Mouse (Mus musculus): ENCODE data around the gene Cyp46a1. TPM values are rescaled to one million over a fixed set of nuclear protein-coding genes. Genes with fewer than 3 reads are reported as not detected.

Cyp46a1 gene
- polyA plus RNA-seq, 1 experiment from 2014 or later, result 25.4 TPM

GRCm38 (mm10) chr12:108338572-108339190 lies 4.5 kb downstream of the Cyp46a1 start:
- H3K36me3 ChIP-seq (ENCODE audit: control insufficient read depth, insufficient read depth, low read length), result no peaks in the 10 kb centered on the region
- H3K4me2 ChIP-seq (ENCODE audit: low read depth, low read length), result no peak overlapping the region
- 36% methylated on average over 14 of the region's 14 CpGs for WGBS
- H3K27ac ChIP-seq (ENCODE audit: low read depth, low read length), result no peak overlapping the region
- H3K9ac ChIP-seq (replicated peaks; ENCODE audit: low read depth, low read length), result no peak overlapping the region
- no peak overlapping the region for H3K4me3 ChIP-seq (ENCODE audit: low read depth, low read length)
- no peaks in the 10 kb centered on the region for H3K27me3 ChIP-seq (ENCODE audit: control insufficient read depth, insufficient read depth, low read length)
- H3K9me3 ChIP-seq (ENCODE audit: control insufficient read depth, low read length), result no peaks in the 10 kb centered on the region
- peaks cover 3% of the 10 kb centered on the region; the same call in 1 of the 2 replicates for H3K4me1 ChIP-seq (ENCODE audit: control insufficient read depth, insufficient read depth, low read length)
- ATAC-seq (ENCODE audit: low read depth), result no peak

DNA sequence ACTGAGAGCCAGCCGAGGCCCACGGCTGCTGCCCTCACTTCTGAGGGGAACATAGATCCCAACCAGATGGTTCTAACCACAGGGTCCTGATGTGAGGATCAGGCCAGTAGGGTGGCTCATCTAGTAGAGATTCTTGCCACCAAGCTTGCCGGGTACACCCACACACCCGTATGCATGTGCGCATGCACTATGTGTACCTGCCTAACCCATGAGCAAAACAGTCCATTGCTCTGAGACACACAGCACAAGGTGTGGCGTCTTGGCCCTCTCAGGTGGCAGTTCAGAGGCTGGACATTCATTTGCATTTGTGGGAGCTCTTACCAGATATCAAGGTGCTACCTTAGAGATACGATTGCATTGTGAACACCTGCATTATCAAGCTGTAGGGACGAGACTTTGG lies 14.0 kb downstream of the Cyp46a1 start:
- no peak overlapping the region for H3K9ac ChIP-seq (replicated peaks; ENCODE audit: low read depth, low read length)
- H3K36me3 ChIP-seq (ENCODE audit: control insufficient read depth, insufficient read depth, low read length), result no peaks in the 10 kb centered on the region
- no peaks in the 10 kb centered on the region for H3K4me1 ChIP-seq (ENCODE audit: control insufficient read depth, insufficient read depth, low read length)
- no peak for ATAC-seq (ENCODE audit: low read depth)
- H3K27ac ChIP-seq (ENCODE audit: low read depth, low read length), result no peak overlapping the region
- H3K4me2 ChIP-seq (ENCODE audit: low read depth, low read length), result no peak overlapping the region
- 88% methylated on average over 8 of the region's 8 CpGs for WGBS
- H3K4me3 ChIP-seq (ENCODE audit: low read depth, low read length), result no peak overlapping the region
- H3K27me3 ChIP-seq (ENCODE audit: control insufficient read depth, insufficient read depth, low read length), result no peaks in the 10 kb centered on the region
- H3K9me3 ChIP-seq (ENCODE audit: control insufficient read depth, low read length), result no peaks in the 10 kb centered on the region

GRCm38 (mm10) chr12:108349026-108349425 lies 14.8 kb downstream of the Cyp46a1 start:
- no peak overlapping the region for H3K9ac ChIP-seq (replicated peaks; ENCODE audit: low read depth, low read length)
- peaks cover 4% of the 10 kb centered on the region; the same call in 1 of the 2 replicates for H3K27me3 ChIP-seq (ENCODE audit: control insufficient read depth, insufficient read depth, low read length)
- no peak overlapping the region for H3K4me2 ChIP-seq (ENCODE audit: low read depth, low read length)
- no peaks in the 10 kb centered on the region for H3K9me3 ChIP-seq (ENCODE audit: control insufficient read depth, low read length)
- H3K4me1 ChIP-seq (ENCODE audit: control insufficient read depth, insufficient read depth, low read length), result no peaks in the 10 kb centered on the region
- H3K4me3 ChIP-seq (ENCODE audit: low read depth, low read length), result no peak overlapping the region
- H3K27ac ChIP-seq (ENCODE audit: low read depth, low read length), result no peak overlapping the region
- H3K36me3 ChIP-seq (ENCODE audit: control insufficient read depth, insufficient read depth, low read length), result no peaks in the 10 kb centered on the region
- 68% methylated on average over 5 of the region's 5 CpGs for WGBS
- ATAC-seq (ENCODE audit: low read depth), result no peak

DNA sequence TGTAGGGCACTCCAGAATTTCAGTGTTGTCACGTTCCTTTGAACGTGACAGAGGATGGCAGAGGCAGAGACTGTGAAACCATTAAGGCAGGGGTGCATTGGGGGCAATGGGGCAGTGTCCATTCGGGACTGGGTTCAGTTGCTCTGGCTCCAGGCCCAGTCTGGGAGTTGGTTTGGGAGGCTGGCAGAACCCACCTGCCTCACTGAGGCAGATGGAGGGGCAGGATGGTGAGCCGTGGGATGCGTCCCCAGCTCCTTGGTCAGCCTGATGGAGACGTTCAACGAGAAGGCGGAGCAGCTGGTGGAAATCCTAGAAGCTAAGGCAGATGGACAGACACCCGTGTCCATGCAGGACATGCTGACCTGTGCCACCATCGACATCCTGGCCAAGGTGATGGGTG lies 16.8 kb downstream of the Cyp46a1 start:
- Histone ChIP-seq H3K4me3 (ENCODE audit: low read depth, low read length) (no peak overlapping the region), H3K36me3 (ENCODE audit: control insufficient read depth, insufficient read depth, low read length) (no peaks in the 10 kb centered on the region), H3K9ac (replicated peaks; ENCODE audit: low read depth, low read length) (no peak overlapping the region), H3K27me3 (ENCODE audit: control insufficient read depth, insufficient read depth, low read length) (peaks cover 4% of the 10 kb centered on the region; the same call in 1 of the 2 replicates), H3K4me1 (ENCODE audit: control insufficient read depth, insufficient read depth, low read length) (no peaks in the 10 kb centered on the region), H3K9me3 (ENCODE audit: control insufficient read depth, low read length) (no peaks in the 10 kb centered on the region), H3K27ac (ENCODE audit: low read depth, low read length) (no peak overlapping the region), H3K4me2 (ENCODE audit: low read depth, low read length) (no peak overlapping the region)
- WGBS, result 85% methylated on average over 10 of the region's 10 CpGs
- ATAC-seq (ENCODE audit: low read depth), result no peak

DNA sequence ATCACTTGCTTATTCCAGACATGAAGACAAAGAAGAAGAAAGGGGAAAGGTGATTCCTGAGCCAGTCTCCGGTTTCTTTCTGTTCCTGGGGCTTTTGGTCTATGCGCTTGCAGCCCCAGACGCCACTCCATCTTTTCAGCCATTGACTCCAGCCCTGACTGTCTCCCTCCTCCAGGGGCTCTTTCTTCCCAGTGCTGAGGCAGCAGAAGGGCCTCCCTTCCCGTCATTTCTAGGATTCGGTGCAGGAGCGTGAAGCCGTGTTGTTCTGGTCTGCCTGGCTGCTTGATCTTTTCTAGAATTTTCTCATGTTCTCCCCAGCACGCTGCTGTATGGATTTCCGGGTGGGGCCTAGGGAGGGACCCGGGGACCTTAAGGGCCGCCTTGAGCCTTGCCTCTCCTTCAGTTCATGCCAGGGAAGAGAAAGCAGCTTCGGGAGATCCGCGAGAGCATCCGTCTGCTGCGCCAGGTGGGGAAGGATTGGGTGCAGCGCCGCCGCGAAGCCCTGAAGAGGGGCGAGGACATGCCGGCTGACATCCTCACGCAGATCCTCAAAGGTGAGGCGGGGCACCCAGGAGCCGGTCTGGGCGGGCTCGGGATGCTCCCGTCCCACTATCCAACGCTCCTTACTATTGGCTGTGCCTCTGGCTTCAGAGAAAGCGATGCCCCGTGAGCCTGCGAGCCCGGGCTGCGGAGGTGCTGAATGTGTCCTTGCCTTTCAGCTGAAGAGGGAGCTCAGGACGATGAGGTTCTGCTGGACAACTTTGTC lies 18.4 kb downstream of the Cyp46a1 start:
- no peaks in the 10 kb centered on the region for H3K9me3 ChIP-seq (ENCODE audit: control insufficient read depth, low read length)
- H3K4me1 ChIP-seq (ENCODE audit: control insufficient read depth, insufficient read depth, low read length), result no peaks in the 10 kb centered on the region
- peak overlapping the region; percentile 2; the same call in 1 of the 2 replicates for H3K9ac ChIP-seq (replicated peaks; ENCODE audit: low read depth, low read length)
- 10% methylated on average over 34 of the region's 35 CpGs for WGBS
- peaks cover 4% of the 10 kb centered on the region; the same call in 1 of the 2 replicates for H3K27me3 ChIP-seq (ENCODE audit: control insufficient read depth, insufficient read depth, low read length)
- ATAC-seq (ENCODE audit: low read depth), result peak; percentile 31; the same call in 1 of the 2 replicates
- H3K4me2 ChIP-seq (ENCODE audit: low read depth, low read length), result peak overlapping the region; percentile 12; the same call in 1 of the 2 replicates
- no peak overlapping the region for H3K27ac ChIP-seq (ENCODE audit: low read depth, low read length)
- H3K4me3 ChIP-seq (ENCODE audit: low read depth, low read length), result peak overlapping the region; percentile 2; the same call in 1 of the 2 replicates
- no peaks in the 10 kb centered on the region for H3K36me3 ChIP-seq (ENCODE audit: control insufficient read depth, insufficient read depth, low read length)

DNA sequence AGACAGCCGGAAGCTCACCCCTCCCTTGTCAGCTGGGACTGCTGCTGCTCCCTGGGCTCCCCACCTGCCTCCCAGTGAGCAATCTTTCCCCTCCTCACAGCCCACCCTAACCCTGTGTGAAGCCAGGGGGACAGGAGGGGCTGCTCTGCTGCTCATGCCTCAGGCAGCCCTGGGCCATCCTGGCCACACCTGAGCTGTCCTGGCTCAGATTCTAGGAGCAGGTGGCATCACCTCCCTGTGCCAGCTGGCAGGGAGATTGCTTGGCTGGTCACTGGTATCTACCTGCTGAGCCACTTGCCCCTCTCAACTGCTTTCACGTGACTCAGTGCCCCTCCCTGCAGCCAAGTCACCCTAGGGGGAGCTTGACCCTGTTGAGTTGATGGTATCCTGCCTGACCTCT lies 20.1 kb downstream of the Cyp46a1 start:
- WGBS, result 71% methylated on average over 2 of the region's 2 CpGs
- H3K4me1 ChIP-seq (ENCODE audit: control insufficient read depth, insufficient read depth, low read length), result no peaks in the 10 kb centered on the region

GRCm38 (mm10) chr12:108355271-108355670 lies 21.1 kb downstream of the Cyp46a1 start:
- no peaks in the 10 kb centered on the region for H3K9me3 ChIP-seq (ENCODE audit: control insufficient read depth, low read length)
- no peak overlapping the region for H3K27ac ChIP-seq (ENCODE audit: low read depth, low read length)
- no peak overlapping the region for H3K4me2 ChIP-seq (ENCODE audit: low read depth, low read length)
- no peak for ATAC-seq (ENCODE audit: low read depth)
- peaks cover 4% of the 10 kb centered on the region; the same call in 1 of the 2 replicates for H3K27me3 ChIP-seq (ENCODE audit: control insufficient read depth, insufficient read depth, low read length)
- WGBS, result 95% methylated on average over 1 of the region's 1 CpGs
- H3K4me3 ChIP-seq (ENCODE audit: low read depth, low read length), result no peak overlapping the region
- no peaks in the 10 kb centered on the region for H3K4me1 ChIP-seq (ENCODE audit: control insufficient read depth, insufficient read depth, low read length)
- H3K9ac ChIP-seq (replicated peaks; ENCODE audit: low read depth, low read length), result no peak overlapping the region
- H3K36me3 ChIP-seq (ENCODE audit: control insufficient read depth, insufficient read depth, low read length), result no peaks in the 10 kb centered on the region

More for the DNA sequence above, 20.1 kb downstream of the Cyp46a1 start:
- no peak overlapping the region for H3K4me2 ChIP-seq (ENCODE audit: low read depth, low read length)
- no peak for ATAC-seq (ENCODE audit: low read depth)
- H3K36me3 ChIP-seq (ENCODE audit: control insufficient read depth, insufficient read depth, low read length), result no peaks in the 10 kb centered on the region
- H3K9ac ChIP-seq (replicated peaks; ENCODE audit: low read depth, low read length), result no peak overlapping the region
- H3K27ac ChIP-seq (ENCODE audit: low read depth, low read length), result no peak overlapping the region
- H3K9me3 ChIP-seq (ENCODE audit: control insufficient read depth, low read length), result no peaks in the 10 kb centered on the region
- H3K4me3 ChIP-seq (ENCODE audit: low read depth, low read length), result no peak overlapping the region
- H3K27me3 ChIP-seq (ENCODE audit: control insufficient read depth, insufficient read depth, low read length), result peaks cover 4% of the 10 kb centered on the region; the same call in 1 of the 2 replicates

DNA sequence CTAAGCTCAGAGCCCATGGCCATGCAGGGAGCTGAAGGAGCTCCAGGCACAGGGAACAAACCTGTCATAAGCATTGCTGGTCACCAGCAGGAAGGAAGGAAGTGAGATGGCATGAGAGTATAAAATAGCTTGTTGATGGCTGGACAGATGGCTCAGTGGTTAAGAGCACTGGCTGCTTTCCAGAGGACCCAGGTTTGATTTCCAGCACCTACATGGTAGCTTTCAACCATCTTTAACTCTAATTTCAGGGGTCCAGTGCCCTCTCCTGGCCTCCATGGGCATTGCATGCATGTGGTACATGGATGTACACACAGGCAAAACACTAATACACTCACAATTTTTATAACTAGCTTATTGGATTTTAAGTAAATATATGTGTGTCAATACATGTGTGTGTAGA lies 21.8 kb downstream of the Cyp46a1 start:
- H3K4me2 ChIP-seq (ENCODE audit: low read depth, low read length), result no peak overlapping the region
- ATAC-seq (ENCODE audit: low read depth), result no peak
- no peak overlapping the region for H3K27ac ChIP-seq (ENCODE audit: low read depth, low read length)
- no peaks in the 10 kb centered on the region for H3K36me3 ChIP-seq (ENCODE audit: control insufficient read depth, insufficient read depth, low read length)
- no peak overlapping the region for H3K9ac ChIP-seq (replicated peaks; ENCODE audit: low read depth, low read length)
- no peak overlapping the region for H3K4me3 ChIP-seq (ENCODE audit: low read depth, low read length)
- H3K4me1 ChIP-seq (ENCODE audit: control insufficient read depth, insufficient read depth, low read length), result no peaks in the 10 kb centered on the region
- no peaks in the 10 kb centered on the region for H3K9me3 ChIP-seq (ENCODE audit: control insufficient read depth, low read length)
- H3K27me3 ChIP-seq (ENCODE audit: control insufficient read depth, insufficient read depth, low read length), result peaks cover 4% of the 10 kb centered on the region; the same call in 1 of the 2 replicates

DNA sequence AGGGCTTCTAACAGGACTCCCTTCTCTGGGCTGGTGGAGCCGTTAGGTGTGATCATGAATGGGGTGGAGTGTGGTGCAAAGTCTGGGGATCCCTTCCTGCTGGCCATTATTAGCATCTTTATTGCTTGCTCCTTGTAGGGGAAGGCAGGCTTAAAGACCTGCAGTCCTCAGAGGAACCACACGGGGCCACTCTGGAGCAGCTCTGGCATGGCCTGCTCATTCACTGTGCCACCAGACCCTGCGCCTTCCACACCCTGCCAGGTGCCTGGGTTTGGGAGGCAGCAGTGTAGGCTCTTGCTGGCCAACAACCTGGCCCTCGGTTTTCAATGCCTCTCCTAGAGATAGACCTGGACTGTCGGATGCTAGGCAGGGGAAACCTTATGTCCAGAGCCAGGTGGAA lies 29.6 kb downstream of the Cyp46a1 start:
- ATAC-seq (ENCODE audit: low read depth), result peak; percentile 85
- H3K9ac ChIP-seq (replicated peaks; ENCODE audit: low read depth, low read length), result no peak overlapping the region
- 0 out of 2 replicates have a peak, but pooled peaks cover 4% of the 10 kb centered on the region for H3K4me1 ChIP-seq (ENCODE audit: control insufficient read depth, insufficient read depth, low read length)
- no peaks in the 10 kb centered on the region for H3K36me3 ChIP-seq (ENCODE audit: control insufficient read depth, insufficient read depth, low read length)
- H3K9me3 ChIP-seq (ENCODE audit: control insufficient read depth, low read length), result no peaks in the 10 kb centered on the region
- no peak overlapping the region for H3K27ac ChIP-seq (ENCODE audit: low read depth, low read length)
- no peaks in the 10 kb centered on the region for H3K27me3 ChIP-seq (ENCODE audit: control insufficient read depth, insufficient read depth, low read length)
- WGBS, result 4% methylated on average over 5 of the region's 5 CpGs
- no peak overlapping the region for H3K4me2 ChIP-seq (ENCODE audit: low read depth, low read length)
- no peak overlapping the region for H3K4me3 ChIP-seq (ENCODE audit: low read depth, low read length)
